Mouse (Mus musculus): ENCODE measurements around the gene Cap2. TPM values are rescaled to one million over a fixed set of nuclear protein-coding genes. Genes with fewer than 3 reads are reported as not detected.
A peak's percentile ranks its signal among the peaks of the same experiment; 100 is the strongest.

Cap2 gene
- total and polyA plus RNA-seq, 3 experiments, result 14.8 to 120 (median 22.3) TPM

- H3K27me3 ChIP-seq (ENCODE audit: control insufficient read depth in 1 of 2, insufficient read depth in 2 of 2, low read length in 2 of 2), result no peaks in the 10 kb centered on the region
- H3K9me3 ChIP-seq (replicated peaks; ENCODE audit: insufficient read depth, low read length), result no peaks in the 10 kb centered on the region
- no peak overlapping the region for H3K9ac ChIP-seq (ENCODE audit: control insufficient read depth, low read depth, low read length, poor library complexity, severe bottlenecking)
- DNase-seq (ENCODE audit: low read depth, low spot score), result peak; percentile 67
- TF ChIP-seq CTCF (IDR thresholded peaks at IDR 0.05 in 2 of 3, conservative IDR thresholded peaks at IDR 0.05 in 1 of 3; ENCODE audit: control insufficient read depth in 1 of 3, insufficient read depth in 1 of 3, low read depth in 2 of 3, low read length in 3 of 3, poor library complexity in 1 of 3, severe bottlenecking in 1 of 3), result no peak
- 0 out of 2 replicates have a peak, but pooled peaks have one; percentile 14 for TF ChIP-seq MAFK (IDR thresholded peaks at IDR 0.05; ENCODE audit: borderline replicate concordance, low read depth, low read length)
- TF ChIP-seq MYC (IDR thresholded peaks at IDR 0.05; ENCODE audit: low read depth, low read length), result 0 out of 2 replicates have a peak, but pooled peaks have one; percentile 26
- no peak for TF ChIP-seq RAD21 (IDR thresholded peaks at IDR 0.05; ENCODE audit: low read depth, low read length)
- TF ChIP-seq NELFE (IDR thresholded peaks at IDR 0.05; ENCODE audit: low read depth, low read length), result no peak
- TF ChIP-seq USF1 (IDR thresholded peaks at IDR 0.05; ENCODE audit: low read depth, low read length), result no peak
- no peak for TF ChIP-seq POLR2AphosphoS2 (IDR thresholded peaks at IDR 0.05; ENCODE audit: low read length)
- peak; percentile 50; the same call in 1 of the 2 replicates for TF ChIP-seq TAL1 (IDR thresholded peaks at IDR 0.05; ENCODE audit: low read length)
- no peak for TF ChIP-seq ZC3H11A (IDR thresholded peaks at IDR 0.05; ENCODE audit: low read depth, low read length)
- no peak for TF ChIP-seq BHLHE40 (IDR thresholded peaks at IDR 0.05; ENCODE audit: borderline replicate concordance, low read depth, low read length)
- peak; percentile 71 for TF ChIP-seq ETS1 (IDR thresholded peaks at IDR 0.05; ENCODE audit: low read depth, low read length)
- no peak for TF ChIP-seq ZNF384 (IDR thresholded peaks at IDR 0.05; ENCODE audit: low read depth, low read length)
- peak; percentile 80 to 87 for TF ChIP-seq EP300 (IDR thresholded peaks at IDR 0.05; ENCODE audit: low read depth in 1 of 2, low read length in 2 of 2)
- no peak for TF ChIP-seq UBTF (IDR thresholded peaks at IDR 0.05; ENCODE audit: borderline replicate concordance, insufficient read depth, low read depth, low read length)
- 0 out of 2 replicates have a peak, but pooled peaks have one; percentile 28 for TF ChIP-seq SIN3A (IDR thresholded peaks at IDR 0.05; ENCODE audit: low read length)
- no peak for TF ChIP-seq POLR2AphosphoS5 (IDR thresholded peaks at IDR 0.05; ENCODE audit: borderline replicate concordance, low read depth, low read length)
- TF ChIP-seq CHD1 (IDR thresholded peaks at IDR 0.05; ENCODE audit: low read depth, low read length), result no peak
- TF ChIP-seq GABPA (IDR thresholded peaks at IDR 0.05; ENCODE audit: low read depth, low read length), result no peak
- no peak for TF ChIP-seq JUND (IDR thresholded peaks at IDR 0.05; ENCODE audit: low read depth, low read length)
- TF ChIP-seq MEF2A (IDR thresholded peaks at IDR 0.05; ENCODE audit: extremely low read depth, insufficient replicate concordance, low read depth, low read length, poor library complexity, severe bottlenecking), result peak; percentile 95
- TF ChIP-seq CHD2 (IDR thresholded peaks at IDR 0.05; ENCODE audit: low read length), result no peak
- peak; percentile 74; the same call in 1 of the 2 replicates for TF ChIP-seq RCOR1 (IDR thresholded peaks at IDR 0.05; ENCODE audit: low read depth, low read length)
- peak; percentile 69; the same call in 1 of the 2 replicates for TF ChIP-seq TCF12 (IDR thresholded peaks at IDR 0.05; ENCODE audit: low read depth, low read length)
- peak; percentile 85 for TF ChIP-seq GATA1 (IDR thresholded peaks at IDR 0.05; ENCODE audit: low read depth, low read length)
- peak overlapping the region; percentile 2; the same call in 1 of the 2 replicates for H3K27ac ChIP-seq (ENCODE audit: control insufficient read depth, low read depth, low read length)
- peaks cover 39% of the 10 kb centered on the region for H3K79me2 ChIP-seq (ENCODE audit: control insufficient read depth, insufficient read depth, low read length, poor library complexity)
- H3K4me3 ChIP-seq (ENCODE audit: control insufficient read depth in 1 of 2, insufficient read depth in 1 of 2, low read depth in 2 of 2, low read length in 2 of 2), result no peak overlapping the region
- peaks cover 4 to 21% of the 10 kb centered on the region in 2 experiments for H3K4me1 ChIP-seq (ENCODE audit: control insufficient read depth in 1 of 2, insufficient read depth in 2 of 2, low read length in 2 of 2)
- peaks cover 43 to 72% of the 10 kb centered on the region in 2 experiments for H3K36me3 ChIP-seq (ENCODE audit: control insufficient read depth in 1 of 2, insufficient read depth in 2 of 2, low read length in 2 of 2)
Measured at GRCm38 (mm10) chr13:46690559-46691241, 189.1 kb downstream of the Cap2 start.
